Mouse (Mus musculus) liver, adult 2 months (tissue): Measurements from ENCODE around the gene Spsb3. TPM values are rescaled to one million over a fixed set of nuclear protein-coding genes. Genes with fewer than 3 reads are reported as not detected.

ENCODE experiments used
- DNase-seq: peaks from one replicate; pipeline ENCODE4 v3.0.0-alpha.2; 2011; ENCODE audit warnings: low read depth, low spot score; ENCODE audit errors: extremely low read depth
- H3K27ac ChIP-seq: fragments of 200-500 bp; replicated peaks from 2 replicates; pipeline ENCODE4 v1.5.1; 2012; ENCODE audit warnings: low read depth, mild to moderate bottlenecking, control low read depth, inconsistent platforms, low read length; ENCODE audit not compliant: insufficient read depth
- H3K27me3 ChIP-seq: fragments of 200-500 bp; 2 replicates; pipeline ENCODE4 v1.6.1; 2012; ENCODE audit warnings: mild to moderate bottlenecking, moderate library complexity, low read length, inconsistent platforms; ENCODE audit not compliant: control insufficient read depth, insufficient read depth
- H3K36me3 ChIP-seq: fragments of 200-500 bp; 2 replicates; pipeline ENCODE4 v1.6.1; 2012; ENCODE audit warnings: low read length, inconsistent platforms; ENCODE audit not compliant: control insufficient read depth, insufficient read depth
- H3K4me1 ChIP-seq: fragments of 200-500 bp; 2 replicates; pipeline ENCODE4 v1.6.1; 2011; ENCODE audit warnings: low read length; ENCODE audit not compliant: control insufficient read depth, insufficient read depth
- H3K4me3 ChIP-seq: fragments of 200-500 bp; 2 replicates; pipeline ENCODE4 v1.5.1; 2011; ENCODE audit warnings: low read depth, mild to moderate bottlenecking, control low read depth, low read length, moderate library complexity; ENCODE audit not compliant: insufficient read depth
- H3K79me2 ChIP-seq: fragments of 200-500 bp; 2 replicates; pipeline ENCODE4 v1.6.1; 2012; ENCODE audit warnings: inconsistent platforms, mild to moderate bottlenecking, low read length, moderate library complexity; ENCODE audit not compliant: control insufficient read depth, insufficient read depth
- H3K9ac ChIP-seq: fragments of 200-500 bp; 2 replicates; pipeline ENCODE4 v1.6.1; 2012; ENCODE audit warnings: low read depth, mild to moderate bottlenecking, control low read depth, inconsistent platforms, low read length
- CTCF ChIP-seq: fragments of 200-500 bp; IDR thresholded peaks from 2 replicates; pipeline ENCODE4 v1.5.1; 2011; ENCODE audit warnings: low read depth, low read length, control low read depth
- POLR2A ChIP-seq: fragments of 200-500 bp; IDR thresholded peaks from 2 replicates; pipeline ENCODE4 v1.6.1; 2011; ENCODE audit warnings: low read length, control low read depth; ENCODE audit not compliant: insufficient read depth; ENCODE audit errors: extremely low read depth
- WGBS: fragments of 180-500 bp; shearing (Covaris S2); methylation state at CpG from one replicate; pipeline ENCODE4 v1.1.7; 2018; 5-methylcytosine and 5-hydroxymethylcytosine counted together
- polyA plus RNA-seq: library from polyadenylated mRNA; depleted of rRNA; stranded (reverse); fragments of >200 nt; gene quantifications from 2 replicates; pipeline ENCODE4 v1.2.3, GENCODE M21; 2012
- total RNA-seq: library from RNA; depleted of rRNA; stranded (reverse); fragments of >200 nt; gene quantifications from 2 replicates; pipeline ENCODE4 v1.2.3, GENCODE M21; 2014

The Spsb3 gene
- total and polyA plus RNA-seq, 2 experiments = 8.7 to 42.4 TPM

DNA sequence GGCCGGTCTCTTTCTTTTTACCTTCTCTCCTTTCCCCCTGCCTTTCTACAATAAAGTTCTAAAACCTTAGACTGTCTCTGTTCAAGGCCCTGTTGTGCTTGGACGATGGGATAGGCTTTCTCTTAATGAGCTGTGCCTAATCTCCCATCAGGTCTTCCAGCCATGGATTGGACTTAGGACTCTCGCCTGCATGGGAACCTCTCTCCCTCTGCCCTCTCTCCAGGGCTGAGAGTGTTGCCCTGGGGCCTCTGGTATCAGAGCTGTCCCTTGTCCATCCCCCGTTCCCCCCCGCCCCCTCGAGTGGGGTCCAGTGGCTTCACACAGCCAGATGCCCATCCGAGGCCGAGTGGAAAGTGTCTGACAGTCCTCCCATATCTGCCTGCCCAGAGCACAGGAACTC, 11.5 kb upstream of the Spsb3 start:
- Histone ChIP-seq H3K4me3 (no peak overlapping the region), H3K27ac (no peak overlapping the region), H3K36me3 (no peaks in the 10 kb centered on the region), H3K79me2 (peaks cover 12% of the 10 kb centered on the region), H3K27me3 (no peaks in the 10 kb centered on the region), H3K9ac (no peak overlapping the region), H3K4me1 (peaks cover 24% of the 10 kb centered on the region)
- peak; percentile 62 for DNase-seq
- WGBS = 53% methylated on average over 8 of the region's 8 CpGs
- TF ChIP-seq POLR2A = no peak
- TF ChIP-seq CTCF = no peak

DNA sequence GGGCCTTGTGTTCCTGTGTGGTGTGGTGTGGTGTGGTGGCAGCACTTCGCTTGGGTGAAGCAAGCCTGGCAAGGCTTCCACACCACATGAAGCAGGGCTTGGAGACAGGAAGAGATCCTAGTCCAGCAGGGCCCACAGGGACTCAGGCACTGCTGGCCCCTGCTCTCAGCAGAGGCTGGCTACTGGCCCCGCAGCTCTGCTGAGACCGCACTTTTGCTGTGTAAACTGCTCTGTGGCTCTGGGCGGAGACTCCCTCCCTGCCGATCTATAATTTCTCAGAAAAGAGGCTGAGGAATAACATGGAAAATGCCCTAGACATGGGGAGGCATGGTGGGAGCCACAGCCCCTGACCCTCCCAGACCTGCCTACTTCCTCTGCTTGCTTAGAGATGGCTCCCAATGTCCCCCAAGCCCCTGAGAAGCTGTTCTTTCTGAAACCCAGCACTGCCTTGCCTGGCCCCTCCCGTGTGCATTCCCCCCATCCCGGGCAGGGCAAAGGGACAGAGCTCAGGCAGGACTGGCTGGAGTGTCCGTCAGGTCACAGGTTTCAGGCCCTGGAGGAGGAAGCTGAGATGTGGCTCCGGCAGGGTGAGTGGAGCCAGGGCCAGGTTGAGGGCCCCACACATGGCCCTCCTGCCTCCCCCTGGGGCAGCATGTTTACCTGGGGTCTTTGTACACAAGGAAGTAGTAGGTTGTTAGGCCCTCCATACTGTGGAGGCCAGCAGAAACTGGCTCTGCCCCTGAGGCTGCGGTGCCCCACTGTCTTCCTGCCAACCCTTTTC, 8.9 kb upstream of the Spsb3 start:
- WGBS = 10% methylated on average over 10 of the region's 10 CpGs
- TF ChIP-seq CTCF (no peak; the same call in 1 of the 2 replicates), POLR2A (peak; percentile 62; the same call in 1 of the 2 replicates)
- no peaks in the 10 kb centered on the region for H3K27me3 ChIP-seq
- peaks cover 34% of the 10 kb centered on the region for H3K79me2 ChIP-seq
- peak overlapping the region; percentile 83 for H3K9ac ChIP-seq
- DNase-seq = peak; percentile 90
- H3K36me3 ChIP-seq = peaks cover 2% of the 10 kb centered on the region; the same call in 1 of the 2 replicates
- peaks cover 46% of the 10 kb centered on the region for H3K4me1 ChIP-seq
- peak overlapping the region; percentile 74 for H3K4me3 ChIP-seq
- peak overlapping the region; percentile 99 for H3K27ac ChIP-seq

DNA sequence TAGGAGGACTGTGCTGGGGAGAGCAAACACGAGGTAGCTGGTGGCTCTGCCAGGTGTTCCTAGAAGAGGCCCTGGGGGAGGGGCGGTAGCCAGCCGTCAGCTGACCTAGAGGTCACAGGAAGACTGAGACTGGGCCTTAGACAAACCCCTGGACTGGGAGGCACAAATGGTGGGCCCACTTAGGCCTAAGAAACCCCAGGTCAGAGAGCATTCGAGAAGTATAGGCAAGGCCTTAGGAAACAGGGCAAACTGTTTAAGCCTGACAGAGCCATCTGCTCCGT, 8.4 kb upstream of the Spsb3 start:
- no peaks in the 10 kb centered on the region for H3K27me3 ChIP-seq
- WGBS = 12% methylated on average over 5 of the region's 5 CpGs
- peak overlapping the region; percentile 77 for H3K9ac ChIP-seq
- H3K27ac ChIP-seq = peak overlapping the region; percentile 91
- H3K36me3 ChIP-seq = peaks cover 2% of the 10 kb centered on the region; the same call in 1 of the 2 replicates
- no peak for TF ChIP-seq CTCF
- no peak for TF ChIP-seq POLR2A
- peaks cover 34% of the 10 kb centered on the region for H3K79me2 ChIP-seq
- peak; percentile 97 for DNase-seq
- peaks cover 47% of the 10 kb centered on the region for H3K4me1 ChIP-seq
- H3K4me3 ChIP-seq = peak overlapping the region; percentile 74

DNA sequence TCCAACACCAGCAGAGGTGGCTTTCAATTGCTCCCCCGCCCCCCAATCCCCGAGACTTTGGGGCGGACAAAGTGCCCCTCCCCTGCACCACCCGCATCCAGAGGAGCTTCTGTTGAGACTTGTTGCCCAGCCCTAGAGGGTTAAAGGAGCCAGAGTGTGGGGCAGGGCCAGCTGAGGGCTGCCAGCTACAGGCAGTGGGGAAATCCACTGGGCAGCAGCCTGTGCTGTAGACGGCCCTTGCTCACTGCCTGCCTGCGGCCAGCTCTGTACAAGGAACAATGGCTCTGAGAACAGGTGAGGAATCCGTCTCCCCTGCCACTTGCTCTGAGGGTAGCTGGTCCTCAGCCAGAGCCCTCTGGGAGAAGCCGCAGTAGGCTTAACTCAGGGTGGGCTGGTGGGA, 7.9 kb upstream of the Spsb3 start:
- Histone ChIP-seq H3K36me3 (peaks cover 2% of the 10 kb centered on the region; the same call in 1 of the 2 replicates), H3K4me3 (peak overlapping the region; percentile 65), H3K27me3 (no peaks in the 10 kb centered on the region), H3K4me1 (peaks cover 47% of the 10 kb centered on the region), H3K9ac (peak overlapping the region; percentile 77), H3K27ac (peak overlapping the region; percentile 91), H3K79me2 (peaks cover 34% of the 10 kb centered on the region)
- TF ChIP-seq CTCF = no peak
- peak; percentile 84 for TF ChIP-seq POLR2A
- peak; percentile 88 for DNase-seq
- WGBS = 27% methylated on average over 8 of the region's 8 CpGs

DNA sequence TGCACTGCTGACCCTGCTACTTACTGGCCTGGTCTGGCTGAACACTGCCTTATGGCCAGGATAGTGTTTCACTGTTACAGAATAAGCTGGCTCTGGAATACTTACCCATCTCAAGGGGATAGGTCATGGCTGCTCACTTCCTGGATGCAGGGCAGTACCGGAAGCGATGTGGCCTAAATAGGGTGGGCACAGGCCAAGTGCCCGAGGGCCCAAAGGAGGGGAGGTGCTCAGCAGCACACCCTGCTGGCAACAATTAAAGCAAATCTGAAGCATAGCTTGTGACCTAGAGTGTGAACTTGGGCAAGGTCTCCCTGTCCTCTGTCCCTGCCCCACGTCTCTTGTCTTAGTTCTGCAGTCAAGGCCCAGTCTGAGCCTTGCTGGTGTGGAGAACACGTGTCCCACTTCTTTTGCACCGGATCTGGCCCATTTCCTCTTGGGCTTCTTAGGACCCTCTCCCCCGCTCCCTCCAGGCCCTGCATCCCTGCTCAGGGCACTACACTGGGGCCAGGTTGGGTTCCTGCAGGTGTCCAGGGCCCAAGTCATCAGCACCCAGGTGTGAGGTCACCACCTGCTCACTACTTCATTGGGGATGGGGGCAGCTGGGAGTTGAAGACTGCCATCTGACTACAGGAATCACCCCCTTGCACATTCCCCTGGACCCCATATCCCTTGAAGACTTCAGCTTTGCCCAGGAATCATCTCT, 4.6 kb upstream of the Spsb3 start:
- no peak for DNase-seq
- 43% methylated on average over 7 of the region's 7 CpGs for WGBS
- no peak overlapping the region for H3K4me3 ChIP-seq

DNA sequence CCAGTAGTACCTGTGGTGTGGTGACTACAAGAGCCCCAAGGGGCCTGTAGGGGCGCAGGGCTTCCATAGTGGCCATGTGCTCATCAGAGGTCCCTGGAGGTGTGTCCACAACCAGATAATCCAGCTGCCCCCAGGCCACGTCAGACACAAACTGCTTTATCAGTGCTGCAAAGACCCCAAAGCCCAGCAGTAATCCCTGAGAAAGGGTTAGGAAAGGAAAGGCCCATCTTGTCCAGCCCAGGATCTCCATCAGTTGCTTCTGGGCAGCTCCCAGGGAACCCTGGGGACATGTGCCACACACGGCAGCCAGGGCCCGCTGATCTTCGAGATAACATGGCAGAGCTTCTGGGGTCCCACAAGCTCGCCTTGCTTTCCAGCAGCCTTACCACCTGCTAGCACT, 2.1 kb upstream of the Spsb3 start:
- Histone ChIP-seq H3K4me3 (no peak overlapping the region), H3K4me1 (peaks cover 49% of the 10 kb centered on the region), H3K27me3 (no peaks in the 10 kb centered on the region), H3K9ac (no peak overlapping the region), H3K79me2 (peaks cover 39% of the 10 kb centered on the region), H3K27ac (no peak overlapping the region), H3K36me3 (peaks cover 2% of the 10 kb centered on the region; the same call in 1 of the 2 replicates)
- 88% methylated on average over 6 of the region's 6 CpGs for WGBS
- DNase-seq = no peak
- TF ChIP-seq CTCF (no peak), POLR2A (no peak)

More for the DNA sequence above, 4.6 kb upstream of the Spsb3 start:
- H3K9ac ChIP-seq = peak overlapping the region; percentile 12
- peaks cover 2% of the 10 kb centered on the region; the same call in 1 of the 2 replicates for H3K36me3 ChIP-seq
- peak; percentile 70 for TF ChIP-seq CTCF
- TF ChIP-seq POLR2A = no peak
- H3K4me1 ChIP-seq = peaks cover 37% of the 10 kb centered on the region
- H3K79me2 ChIP-seq = peaks cover 42% of the 10 kb centered on the region
- peak overlapping the region; percentile 1 for H3K27ac ChIP-seq
- no peaks in the 10 kb centered on the region for H3K27me3 ChIP-seq
